Mouse (Mus musculus): Measurements from ENCODE around the gene Pcnx2. TPM values are rescaled to one million over a fixed set of nuclear protein-coding genes. Genes with fewer than 3 reads are reported as not detected.

Gene Pcnx2
- total RNA-seq (2015; ENCODE audit: low replicate concordance) (not detected in 2 replicates), total RNA-seq (2017; ENCODE audit: low replicate concordance) (not detected in 2 replicates)

GRCm38 (mm10) chr8:125897868-125898788, at the start of gene Pcnx2:
TSS of gene Pcnx2 (minus strand) at chr8:125898317.
- no peak for ATAC-seq (replicated peaks; ENCODE audit: low FRiP score, poor library complexity, severe bottlenecking)

- no peak for ATAC-seq (replicated peaks; ENCODE audit: low FRiP score, poor library complexity, severe bottlenecking)
Observed at GRCm38 (mm10) chr8:125944511-125944910, 46.4 kb upstream of the Pcnx2 start.

- ATAC-seq (replicated peaks; ENCODE audit: low FRiP score, poor library complexity, severe bottlenecking), result no peak
Observed at GRCm38 (mm10) chr8:125935649-125936048, 37.5 kb upstream of the Pcnx2 start.

GRCm38 (mm10) chr8:125931822-125932221, 33.7 kb upstream of the Pcnx2 start:
- no peak for ATAC-seq (replicated peaks; ENCODE audit: low FRiP score, poor library complexity, severe bottlenecking)

GRCm38 (mm10) chr8:125930276-125931046, 32.3 kb upstream of the Pcnx2 start:
- no peak for ATAC-seq (replicated peaks; ENCODE audit: low FRiP score, poor library complexity, severe bottlenecking)

GRCm38 (mm10) chr8:125926636-125927035, 28.5 kb upstream of the Pcnx2 start:
- no peak for ATAC-seq (replicated peaks; ENCODE audit: low FRiP score, poor library complexity, severe bottlenecking)

GRCm38 (mm10) chr8:125922333-125922732, 24.2 kb upstream of the Pcnx2 start:
- no peak for ATAC-seq (replicated peaks; ENCODE audit: low FRiP score, poor library complexity, severe bottlenecking)

- ATAC-seq (replicated peaks; ENCODE audit: low FRiP score, poor library complexity, severe bottlenecking), result no peak
Observed at GRCm38 (mm10) chr8:125920761-125921160, 22.6 kb upstream of the Pcnx2 start.

GRCm38 (mm10) chr8:125920281-125920680, 22.2 kb upstream of the Pcnx2 start:
- no peak for ATAC-seq (replicated peaks; ENCODE audit: low FRiP score, poor library complexity, severe bottlenecking)

GRCm38 (mm10) chr8:125919560-125919959, 21.4 kb upstream of the Pcnx2 start:
- no peak for ATAC-seq (replicated peaks; ENCODE audit: low FRiP score, poor library complexity, severe bottlenecking)

GRCm38 (mm10) chr8:125918719-125919118, 20.6 kb upstream of the Pcnx2 start:
- ATAC-seq (replicated peaks; ENCODE audit: low FRiP score, poor library complexity, severe bottlenecking), result no peak

GRCm38 (mm10) chr8:125917013-125917412, 18.9 kb upstream of the Pcnx2 start:
- ATAC-seq (replicated peaks; ENCODE audit: low FRiP score, poor library complexity, severe bottlenecking), result no peak

GRCm38 (mm10) chr8:125914386-125914785, 16.3 kb upstream of the Pcnx2 start:
- ATAC-seq (replicated peaks; ENCODE audit: low FRiP score, poor library complexity, severe bottlenecking), result no peak

GRCm38 (mm10) chr8:125913206-125913605, 15.1 kb upstream of the Pcnx2 start:
- ATAC-seq (replicated peaks; ENCODE audit: low FRiP score, poor library complexity, severe bottlenecking), result no peak

- no peak for ATAC-seq (replicated peaks; ENCODE audit: low FRiP score, poor library complexity, severe bottlenecking)
Observed at GRCm38 (mm10) chr8:125911229-125911580, 13.1 kb upstream of the Pcnx2 start.

GRCm38 (mm10) chr8:125910365-125911228, 12.5 kb upstream of the Pcnx2 start, which contains the start of gene Map3k21:
TSS of gene Map3k21 (plus strand) at chr8:125910450.
- no peak for ATAC-seq (replicated peaks; ENCODE audit: low FRiP score, poor library complexity, severe bottlenecking)

- no peak for ATAC-seq (replicated peaks; ENCODE audit: low FRiP score, poor library complexity, severe bottlenecking)
Observed at GRCm38 (mm10) chr8:125909661-125910364, 11.7 kb upstream of the Pcnx2 start.

- ATAC-seq (replicated peaks; ENCODE audit: low FRiP score, poor library complexity, severe bottlenecking), result no peak
Observed at GRCm38 (mm10) chr8:125907311-125907710, 9.2 kb upstream of the Pcnx2 start.

- no peak for ATAC-seq (replicated peaks; ENCODE audit: low FRiP score, poor library complexity, severe bottlenecking)
Observed at GRCm38 (mm10) chr8:125905341-125905740, 7.2 kb upstream of the Pcnx2 start.
